Mouse (Mus musculus): ENCODE data around the gene Phlpp2.

Gene Phlpp2

DNA sequence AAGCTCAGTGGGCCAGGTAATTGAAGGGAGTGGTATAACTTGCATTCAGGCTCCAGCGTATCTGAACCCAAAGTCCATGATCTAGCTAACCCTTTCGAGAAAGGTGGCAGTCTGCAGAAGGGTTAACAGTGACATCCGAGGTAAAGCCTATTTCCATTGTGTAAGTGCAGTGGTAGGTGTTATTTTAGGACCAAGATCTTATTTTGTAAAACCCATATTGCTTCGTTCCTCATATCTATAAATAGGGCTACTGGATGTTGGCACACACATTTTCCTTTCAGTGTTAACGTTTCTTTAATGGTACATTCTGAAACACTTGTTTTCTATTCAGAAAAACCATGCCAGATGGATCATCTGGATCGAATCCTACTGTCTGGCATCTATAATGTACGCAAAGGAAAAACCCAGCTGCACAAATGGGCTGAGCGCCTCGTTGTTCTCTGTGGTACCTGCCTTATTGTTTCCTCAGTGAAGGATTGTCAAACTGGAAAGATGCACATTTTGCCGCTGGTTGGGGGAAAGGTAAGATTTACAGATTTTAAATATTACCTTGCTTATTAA, 35.6 kb downstream of the Phlpp2 start:
- DNase-seq, result no peak

- no peak for DNase-seq
Observed at GRCm38 (mm10) chr8:109904928-109905668, 36.8 kb downstream of the Phlpp2 start.

DNA sequence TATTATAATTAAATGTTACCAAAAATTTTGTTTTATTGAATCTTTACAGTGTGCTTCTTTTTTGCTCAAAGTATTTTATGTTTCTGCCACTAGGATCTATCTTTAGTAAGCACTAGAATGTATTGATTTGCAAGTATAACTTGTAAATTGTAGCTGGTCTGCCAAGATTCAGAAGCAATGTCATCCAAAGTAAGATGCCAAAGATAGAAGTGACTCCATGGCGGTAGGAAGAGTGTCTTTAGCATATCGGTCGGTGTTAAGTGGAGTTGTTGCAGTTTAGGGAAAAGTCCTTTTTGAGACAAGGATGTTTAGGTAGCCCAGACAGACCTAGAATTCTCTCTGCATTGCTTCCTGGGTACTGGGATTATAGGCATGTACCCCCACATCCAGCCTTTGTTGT, 38.6 kb downstream of the Phlpp2 start:
- DNase-seq, result no peak

DNA sequence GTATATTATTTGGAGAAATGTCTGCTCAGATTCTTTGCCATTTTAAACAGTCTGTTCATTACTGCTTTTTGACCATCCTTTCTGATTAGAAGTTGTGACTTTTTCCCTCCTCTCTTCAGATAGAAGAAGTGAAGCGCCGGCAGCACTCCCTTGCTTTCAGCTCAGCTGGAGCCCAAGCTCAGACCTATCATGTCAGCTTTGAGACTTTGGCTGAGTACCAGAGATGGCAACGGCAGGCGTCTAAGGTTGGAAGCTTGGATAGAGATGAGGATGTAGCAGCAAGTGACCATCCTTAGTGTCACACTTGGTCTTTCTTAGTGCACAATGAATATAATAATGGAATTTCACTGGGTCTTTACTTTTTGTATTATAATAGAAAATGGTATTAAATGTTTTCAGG, 39.0 kb downstream of the Phlpp2 start:
- peak; percentile 12 for DNase-seq

GRCm38 (mm10) chr8:109917277-109917676, 48.9 kb downstream of the Phlpp2 start:
- peak; percentile 36 to 51 for DNase-seq

GRCm38 (mm10) chr8:109920406-109921390, 52.4 kb downstream of the Phlpp2 start:
- peak; percentile 26 to 28 for DNase-seq

DNA sequence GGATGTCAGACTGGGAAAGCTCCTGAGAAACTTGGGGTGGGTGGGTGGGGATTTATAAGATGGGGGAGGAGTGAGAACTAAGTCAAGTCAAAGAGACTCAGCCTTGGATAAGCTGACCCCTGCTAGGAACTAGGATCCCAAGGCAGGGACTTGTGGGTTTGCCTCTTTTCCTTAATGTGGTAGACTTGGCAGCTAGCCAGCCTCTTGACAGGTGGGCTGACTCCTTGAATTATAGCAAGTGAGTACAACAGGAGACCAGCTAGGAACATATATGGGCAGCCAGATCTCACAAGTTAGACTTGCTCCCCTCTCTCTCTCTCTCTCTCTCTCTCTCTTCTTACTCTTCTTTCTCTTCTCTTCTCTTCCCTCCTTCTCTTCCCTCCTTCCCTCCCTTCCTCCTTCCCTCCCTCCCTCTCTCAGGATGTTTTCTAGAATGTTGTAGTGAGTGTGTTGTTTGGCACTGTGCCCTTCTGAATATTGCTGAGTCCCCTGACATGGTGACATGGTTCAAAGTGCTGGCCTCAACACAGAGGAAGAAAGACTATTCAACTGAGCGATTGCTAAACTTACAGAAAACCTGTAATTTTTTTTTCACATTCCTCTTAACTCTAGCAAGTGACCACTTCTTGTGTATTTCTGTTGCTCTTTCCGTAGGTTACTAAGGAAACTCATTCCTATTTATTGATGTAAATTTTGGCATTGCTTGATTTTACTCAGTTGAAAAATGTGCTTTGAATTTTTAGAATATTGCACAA, 73.4 kb downstream of the Phlpp2 start:
- DNase-seq, result peak in 1 of 2 experiments; percentile 13

DNA sequence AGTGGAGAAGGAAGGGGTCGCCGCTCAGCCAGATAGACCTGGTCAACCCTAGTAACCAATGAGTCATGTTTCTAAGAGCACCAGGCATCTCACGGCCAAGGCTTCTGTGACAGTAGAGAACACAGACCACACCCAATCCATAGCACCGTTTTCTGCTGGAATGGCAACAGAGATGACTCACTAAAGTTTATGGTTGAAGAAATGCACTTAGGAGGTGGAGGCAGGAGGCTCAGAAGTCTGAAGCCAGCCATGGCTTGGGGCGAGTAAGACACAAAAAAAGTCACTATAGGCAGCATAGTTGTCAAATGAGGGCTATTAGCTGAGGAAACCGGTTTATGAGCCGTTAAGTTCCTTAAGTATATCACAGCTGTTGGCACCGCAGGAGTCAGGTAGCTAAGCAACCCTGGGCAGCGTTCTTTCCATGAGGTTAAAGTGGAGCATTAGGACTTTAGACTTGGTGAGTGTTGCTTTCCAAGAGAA, 76.9 kb downstream of the Phlpp2 start:
- no peak for DNase-seq

DNA sequence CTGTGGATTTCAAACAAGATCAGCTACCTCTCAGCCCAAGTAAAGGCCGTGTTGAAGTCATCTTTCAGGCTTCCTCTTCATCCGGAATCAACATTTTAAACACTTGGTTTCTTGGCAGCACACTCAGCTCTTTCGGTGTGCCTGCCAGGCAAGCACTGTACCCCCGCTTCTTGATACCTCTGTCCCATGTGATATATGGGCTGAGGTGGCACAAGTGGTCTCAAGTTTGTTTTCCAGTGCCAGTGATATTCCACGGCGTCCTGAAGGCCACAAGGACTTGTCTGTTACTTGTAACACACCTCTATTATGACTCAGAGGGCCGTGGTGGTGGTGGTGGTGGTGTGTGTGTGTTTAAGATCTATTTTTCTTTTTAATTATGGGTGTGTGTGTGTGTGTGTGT, 77.4 kb downstream of the Phlpp2 start:
- no peak for DNase-seq

DNA sequence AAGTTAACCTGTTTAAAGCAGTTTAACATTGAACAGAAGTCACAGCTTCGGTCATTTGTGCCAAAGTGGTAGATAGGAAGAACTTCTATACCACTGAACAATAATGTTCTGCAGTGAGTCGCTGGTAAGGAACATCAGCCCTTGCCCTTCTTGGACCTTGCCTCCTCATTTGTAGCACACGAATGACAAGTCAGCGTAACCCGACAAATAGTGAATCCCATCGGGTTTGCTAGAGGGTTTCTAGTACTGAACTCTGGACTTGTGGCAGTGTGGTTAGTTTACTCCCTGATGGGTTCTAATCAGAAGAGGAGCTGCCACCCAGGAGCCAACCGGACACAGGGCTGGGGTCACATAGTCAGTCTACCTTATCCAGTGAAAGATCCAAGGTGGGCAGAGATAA, 77.9 kb downstream of the Phlpp2 start:
- DNase-seq, result no peak

- DNase-seq, result peak; percentile 55 to 63
Observed at GRCm38 (mm10) chr8:109947447-109948284, 79.3 kb downstream of the Phlpp2 start.

DNA sequence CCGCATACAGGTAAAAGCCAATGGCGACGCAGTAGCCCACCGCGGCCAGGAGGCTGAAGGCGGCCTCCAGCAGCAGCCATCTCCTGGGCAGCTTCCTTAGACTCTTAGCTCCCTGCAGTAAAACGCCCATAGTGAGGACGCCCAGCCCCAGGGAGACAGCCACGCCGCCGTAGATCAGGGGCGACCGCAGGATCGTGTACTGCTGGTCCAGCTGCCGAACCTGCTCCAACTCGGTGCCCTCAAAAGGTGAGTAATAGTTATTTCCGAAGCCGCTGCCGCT, 79.9 kb downstream of the Phlpp2 start:
- DNase-seq, result peak; percentile 15 to 25

DNA sequence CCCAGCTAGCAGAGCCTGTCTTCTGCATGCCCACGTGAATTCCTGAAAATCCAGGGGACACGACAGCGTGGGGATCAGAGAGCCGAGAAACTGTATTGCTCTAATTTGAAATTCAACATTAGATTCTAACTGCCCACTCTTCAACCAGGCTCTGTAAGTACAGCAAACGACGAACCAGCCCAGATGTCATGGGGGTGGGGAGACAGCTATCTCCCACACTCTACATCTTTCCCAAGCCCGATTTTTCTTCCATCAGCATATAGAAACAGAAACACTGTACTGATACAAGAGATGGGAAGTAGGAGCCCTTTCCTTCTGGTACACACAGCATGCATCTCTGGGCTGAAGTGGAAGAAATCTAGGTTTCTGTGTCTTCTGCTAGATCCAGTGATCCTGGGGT, 83.8 kb downstream of the Phlpp2 start:
- no peak for DNase-seq

GRCm38 (mm10) chr8:109954486-109954948, 86.2 kb downstream of the Phlpp2 start:
- no peak for DNase-seq

GRCm38 (mm10) chr8:109957167-109958028, 89.1 kb downstream of the Phlpp2 start:
- no peak for DNase-seq

GRCm38 (mm10) chr8:109958036-109958655, 89.8 kb downstream of the Phlpp2 start:
- DNase-seq, result no peak

DNA sequence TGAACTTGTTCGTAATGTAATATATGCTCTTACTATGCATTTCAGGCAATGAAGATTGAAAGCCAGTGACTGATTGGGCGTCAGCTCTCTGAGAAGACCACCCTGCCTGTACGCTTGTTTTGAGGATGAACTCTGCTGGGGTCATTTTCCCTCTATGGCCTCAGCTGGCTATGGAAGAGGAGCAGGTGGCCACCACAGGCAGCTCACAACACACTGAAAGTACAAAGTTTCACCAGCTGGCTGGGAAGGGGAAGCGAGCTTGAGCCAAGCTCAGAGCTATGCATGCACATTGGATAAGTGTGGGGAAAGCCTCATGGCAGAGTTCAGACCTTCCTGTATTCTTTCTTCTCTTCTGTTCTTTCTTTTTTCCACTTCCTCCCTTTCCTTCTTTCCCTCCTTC, 90.8 kb downstream of the Phlpp2 start:
- DNase-seq, result no peak

GRCm38 (mm10) chr8:109961693-109962367, 93.5 kb downstream of the Phlpp2 start, which contains the start of gene Marveld3:
TSS of gene Marveld3 (minus strand) at chr8:109962203.
- peak in 1 of 2 experiments; percentile 26 for DNase-seq

- no peak for DNase-seq
Observed at GRCm38 (mm10) chr8:109962896-109963295, 94.6 kb downstream of the Phlpp2 start.
